Mouse (Mus musculus) liver, adult 2 months (tissue): ENCODE measurements around the gene Irs3. TPM values are rescaled to one million over a fixed set of nuclear protein-coding genes. Genes with fewer than 3 reads are reported as not detected.

ENCODE experiments used
- DNase-seq: peaks from one replicate; pipeline ENCODE4 v3.0.0-alpha.2; 2011; ENCODE audit warnings: low read depth, low spot score; ENCODE audit errors: extremely low read depth
- H3K27ac ChIP-seq: fragments of 200-500 bp; replicated peaks from 2 replicates; pipeline ENCODE4 v1.5.1; 2012; ENCODE audit warnings: low read depth, mild to moderate bottlenecking, control low read depth, inconsistent platforms, low read length; ENCODE audit not compliant: insufficient read depth
- H3K27me3 ChIP-seq: fragments of 200-500 bp; 2 replicates; pipeline ENCODE4 v1.6.1; 2012; ENCODE audit warnings: mild to moderate bottlenecking, moderate library complexity, low read length, inconsistent platforms; ENCODE audit not compliant: control insufficient read depth, insufficient read depth
- H3K36me3 ChIP-seq: fragments of 200-500 bp; 2 replicates; pipeline ENCODE4 v1.6.1; 2012; ENCODE audit warnings: low read length, inconsistent platforms; ENCODE audit not compliant: control insufficient read depth, insufficient read depth
- H3K4me1 ChIP-seq: fragments of 200-500 bp; 2 replicates; pipeline ENCODE4 v1.6.1; 2011; ENCODE audit warnings: low read length; ENCODE audit not compliant: control insufficient read depth, insufficient read depth
- H3K4me3 ChIP-seq: fragments of 200-500 bp; 2 replicates; pipeline ENCODE4 v1.5.1; 2011; ENCODE audit warnings: low read depth, mild to moderate bottlenecking, control low read depth, low read length, moderate library complexity; ENCODE audit not compliant: insufficient read depth
- H3K79me2 ChIP-seq: fragments of 200-500 bp; 2 replicates; pipeline ENCODE4 v1.6.1; 2012; ENCODE audit warnings: inconsistent platforms, mild to moderate bottlenecking, low read length, moderate library complexity; ENCODE audit not compliant: control insufficient read depth, insufficient read depth
- H3K9ac ChIP-seq: fragments of 200-500 bp; 2 replicates; pipeline ENCODE4 v1.6.1; 2012; ENCODE audit warnings: low read depth, mild to moderate bottlenecking, control low read depth, inconsistent platforms, low read length
- CTCF ChIP-seq: fragments of 200-500 bp; IDR thresholded peaks from 2 replicates; pipeline ENCODE4 v1.5.1; 2011; ENCODE audit warnings: low read depth, low read length, control low read depth
- POLR2A ChIP-seq: fragments of 200-500 bp; IDR thresholded peaks from 2 replicates; pipeline ENCODE4 v1.6.1; 2011; ENCODE audit warnings: low read length, control low read depth; ENCODE audit not compliant: insufficient read depth; ENCODE audit errors: extremely low read depth
- WGBS: fragments of 180-500 bp; shearing (Covaris S2); methylation state at CpG from one replicate; pipeline ENCODE4 v1.1.7; 2018; 5-methylcytosine and 5-hydroxymethylcytosine counted together
- polyA plus RNA-seq: library from polyadenylated mRNA; depleted of rRNA; stranded (reverse); fragments of >200 nt; gene quantifications from 2 replicates; pipeline ENCODE4 v1.2.3, GENCODE M21; 2012; rRNA removed
- total RNA-seq: library from RNA; depleted of rRNA; stranded (reverse); fragments of >200 nt; gene quantifications from 2 replicates; pipeline ENCODE4 v1.2.3, GENCODE M21; 2014; rRNA removed

The Irs3 gene
- total and polyA plus RNA-seq, 2 experiments, result 0.20 TPM; not detected in 1

- WGBS, result 62% methylated on average over 9 of the region's 9 CpGs
These were observed 45.9 kb downstream of the Irs3 start for GRCm38 (mm10) chr5:137599600-137599999.

GRCm38 (mm10) chr5:137598100-137598826 is 47.3 kb downstream of the Irs3 start:
- peaks cover 9% of the 10 kb centered on the region; the same call in 1 of the 2 replicates for H3K79me2 ChIP-seq
- no peak overlapping the region for H3K9ac ChIP-seq
- H3K27ac ChIP-seq, result no peak overlapping the region
- DNase-seq, result no peak
- H3K4me1 ChIP-seq, result peaks cover 17% of the 10 kb centered on the region
- TF ChIP-seq CTCF (no peak), POLR2A (no peak)
- H3K27me3 ChIP-seq, result no peaks in the 10 kb centered on the region
- 73% methylated on average over 2 of the region's 2 CpGs for WGBS
- H3K36me3 ChIP-seq, result no peaks in the 10 kb centered on the region
- H3K4me3 ChIP-seq, result no peak overlapping the region

More at GRCm38 (mm10) chr5:137599600-137599999, 45.9 kb downstream of the Irs3 start:
- Histone ChIP-seq H3K4me3 (peak overlapping the region; percentile 68), H3K36me3 (no peaks in the 10 kb centered on the region), H3K27ac (no peak overlapping the region; the same call in 1 of the 2 replicates), H3K4me1 (peaks cover 17% of the 10 kb centered on the region), H3K79me2 (peaks cover 9% of the 10 kb centered on the region; the same call in 1 of the 2 replicates), H3K27me3 (no peaks in the 10 kb centered on the region), H3K9ac (peak overlapping the region; percentile 74)
- TF ChIP-seq CTCF (no peak), POLR2A (no peak)
- DNase-seq, result no peak

GRCm38 (mm10) chr5:137597625-137598024 is 47.9 kb downstream of the Irs3 start:
- peaks cover 21% of the 10 kb centered on the region for H3K4me1 ChIP-seq
- no peak overlapping the region for H3K4me3 ChIP-seq
- H3K9ac ChIP-seq, result no peak overlapping the region
- DNase-seq, result no peak
- TF ChIP-seq POLR2A (no peak), CTCF (no peak)
- H3K27me3 ChIP-seq, result no peaks in the 10 kb centered on the region
- no peaks in the 10 kb centered on the region for H3K36me3 ChIP-seq
- H3K27ac ChIP-seq, result no peak overlapping the region
- 93% methylated on average over 6 of the region's 6 CpGs for WGBS
- peaks cover 7% of the 10 kb centered on the region; the same call in 1 of the 2 replicates for H3K79me2 ChIP-seq

GRCm38 (mm10) chr5:137596601-137597261 is 48.8 kb downstream of the Irs3 start:
- peak overlapping the region; percentile 48 for H3K4me3 ChIP-seq
- peaks cover 4% of the 10 kb centered on the region; the same call in 1 of the 2 replicates for H3K79me2 ChIP-seq
- DNase-seq, result no peak
- no peak overlapping the region; the same call in 1 of the 2 replicates for H3K27ac ChIP-seq
- H3K9ac ChIP-seq, result peak overlapping the region; percentile 45
- WGBS, result 71% methylated on average over 30 of the region's 30 CpGs
- H3K27me3 ChIP-seq, result no peaks in the 10 kb centered on the region
- TF ChIP-seq POLR2A, result no peak; the same call in 1 of the 2 replicates
- H3K36me3 ChIP-seq, result no peaks in the 10 kb centered on the region
- H3K4me1 ChIP-seq, result peaks cover 18% of the 10 kb centered on the region

- Histone ChIP-seq H3K4me1 (peaks cover 18% of the 10 kb centered on the region), H3K36me3 (no peaks in the 10 kb centered on the region), H3K27ac (no peak overlapping the region), H3K9ac (no peak overlapping the region), H3K4me3 (no peak overlapping the region), H3K79me2 (peaks cover 4% of the 10 kb centered on the region; the same call in 1 of the 2 replicates), H3K27me3 (no peaks in the 10 kb centered on the region)
- 87% methylated on average over 7 of the region's 7 CpGs for WGBS
- DNase-seq, result no peak
- TF ChIP-seq POLR2A (no peak), CTCF (no peak)
These were observed 49.6 kb downstream of the Irs3 start for GRCm38 (mm10) chr5:137595921-137596320.

Other genes with a start within 250 kb of the Irs3 start
- gene Zan, start 168.7 kb downstream of the Irs3 start, total RNA-seq, result under 0.01 TPM in 1 of 2 replicates, not detected in the other
- 0.02 TPM in 1 of 2 replicates, not detected in the other for gene Zan, start 168.7 kb downstream of the Irs3 start, polyA plus RNA-seq
- gene Pop7, start 143.2 kb downstream of the Irs3 start, total RNA-seq, result 5.9 and 8.0 TPM in 2 replicates
- 15.4 and 17.8 TPM in 2 replicates for gene Pop7, start 143.2 kb downstream of the Irs3 start, polyA plus RNA-seq
- 2.7 and 4.2 TPM in 2 replicates for gene Gigyf1, start 127.2 kb downstream of the Irs3 start, total RNA-seq
- 9.3 and 14.0 TPM in 2 replicates for gene Gigyf1, start 127.2 kb downstream of the Irs3 start, polyA plus RNA-seq
- gene Epo, start 112.5 kb downstream of the Irs3 start, total RNA-seq, result not detected in 2 replicates
- gene Epo, start 112.5 kb downstream of the Irs3 start, polyA plus RNA-seq, result not detected in 2 replicates
- 87.2 and 134 TPM in 2 replicates for gene Gnb2, start 112.2 kb downstream of the Irs3 start, total RNA-seq
- 332 and 431 TPM in 2 replicates for gene Gnb2, start 112.2 kb downstream of the Irs3 start, polyA plus RNA-seq
- gene Actl6b, start 92.2 kb downstream of the Irs3 start, total RNA-seq, result not detected in 2 replicates
- not detected in 2 replicates for gene Actl6b, start 92.2 kb downstream of the Irs3 start, polyA plus RNA-seq
- 225 and 288 TPM in 2 replicates for gene Tfr2, start 75.9 kb downstream of the Irs3 start, total RNA-seq
- 478 and 486 TPM in 2 replicates for gene Tfr2, start 75.9 kb downstream of the Irs3 start, polyA plus RNA-seq
- 4.3 and 6.5 TPM in 2 replicates for gene Mospd3, start 44.7 kb downstream of the Irs3 start, total RNA-seq
- 84.3 and 98.8 TPM in 2 replicates for gene Mospd3, start 44.7 kb downstream of the Irs3 start, polyA plus RNA-seq
- 4.4 and 6.7 TPM in 2 replicates for gene Pcolce, start 31.9 kb downstream of the Irs3 start, total RNA-seq
- gene Pcolce, start 31.9 kb downstream of the Irs3 start, polyA plus RNA-seq, result 11.9 TPM in 2 replicates
- gene Fbxo24, start 16.7 kb downstream of the Irs3 start, total RNA-seq, result 0.07 TPM in 1 of 2 replicates, not detected in the other
- 0.05 and 0.06 TPM in 2 replicates for gene Fbxo24, start 16.7 kb downstream of the Irs3 start, polyA plus RNA-seq
- 0.74 and 1.1 TPM in 2 replicates for gene Lrch4, start 16.6 kb downstream of the Irs3 start, total RNA-seq
- gene Lrch4, start 16.6 kb downstream of the Irs3 start, polyA plus RNA-seq, result 10.7 and 15.0 TPM in 2 replicates
- 0.74 and 1.5 TPM in 2 replicates for gene Gm20605, start 16.5 kb downstream of the Irs3 start, total RNA-seq
- gene Gm20605, start 16.5 kb downstream of the Irs3 start, polyA plus RNA-seq, result 4.3 and 5.6 TPM in 2 replicates
- gene Sap25, start 4.4 kb downstream of the Irs3 start, total RNA-seq, result 0.65 and 1.6 TPM in 2 replicates
- 13.0 and 22.7 TPM in 2 replicates for gene Sap25, start 4.4 kb downstream of the Irs3 start, polyA plus RNA-seq
- gene Agfg2, start 39.0 kb upstream of the Irs3 start, total RNA-seq, result 14.8 and 22.1 TPM in 2 replicates
- gene Agfg2, start 39.0 kb upstream of the Irs3 start, polyA plus RNA-seq, result 35.9 and 42.2 TPM in 2 replicates
- 0.13 and 0.18 TPM in 2 replicates for gene Nyap1, start 95.9 kb upstream of the Irs3 start, total RNA-seq
- gene Nyap1, start 95.9 kb upstream of the Irs3 start, polyA plus RNA-seq, result 0.17 and 0.28 TPM in 2 replicates
- gene Tsc22d4, start 100.0 kb upstream of the Irs3 start, total RNA-seq, result 4.4 and 4.5 TPM in 2 replicates
- 11.4 and 22.1 TPM in 2 replicates for gene Tsc22d4, start 100.0 kb upstream of the Irs3 start, polyA plus RNA-seq
- 11.5 and 16.7 TPM in 2 replicates for gene Ppp1r35, start 133.1 kb upstream of the Irs3 start, total RNA-seq
- gene Ppp1r35, start 133.1 kb upstream of the Irs3 start, polyA plus RNA-seq, result 28.9 and 34.0 TPM in 2 replicates
- gene Mepce, start 141.9 kb upstream of the Irs3 start, total RNA-seq, result 13.7 and 15.9 TPM in 2 replicates
- gene Mepce, start 141.9 kb upstream of the Irs3 start, polyA plus RNA-seq, result 16.3 and 18.7 TPM in 2 replicates
- gene Zcwpw1, start 142.1 kb upstream of the Irs3 start, total RNA-seq, result 3.3 and 4.2 TPM in 2 replicates
- 1.7 and 1.9 TPM in 2 replicates for gene Zcwpw1, start 142.1 kb upstream of the Irs3 start, polyA plus RNA-seq
- 3.2 TPM in 2 replicates for gene Pilra, start 190.6 kb upstream of the Irs3 start, total RNA-seq
- 2.3 and 2.4 TPM in 2 replicates for gene Pilra, start 190.6 kb upstream of the Irs3 start, polyA plus RNA-seq
- gene Pilrb1, start 212.4 kb upstream of the Irs3 start, total RNA-seq, result 3.2 and 6.1 TPM in 2 replicates
- 2.7 and 5.1 TPM in 2 replicates for gene Pilrb1, start 212.4 kb upstream of the Irs3 start, polyA plus RNA-seq
- gene Pilrb2, start 226.1 kb upstream of the Irs3 start, total RNA-seq, result 2.1 and 3.7 TPM in 2 replicates
- gene Pilrb2, start 226.1 kb upstream of the Irs3 start, polyA plus RNA-seq, result 2.2 and 4.4 TPM in 2 replicates